9 mouse cellular contexts compared by ENCODE assay signal in genomic region chr1:63446047-63446704, GRCm38 (mm10). TPM values are rescaled to one million over a fixed set of nuclear protein-coding genes. Genes with fewer than 3 reads are reported as not detected.
DNase-seq lines count a peak whose midpoint lies in the region; ATAC-seq lines count a peak whose summit lies in the region.
"Had no signal": no experiment of that assay in that cellular context is flagged by ENCODE, and none has a peak within 500 bp of the region (broad histone marks: within the 10 kb centered on the region; RNA-seq: fewer than 3 reads in every experiment).

No protein-coding gene starts in this region.

- H3K27me3 ChIP-seq in megakaryocyte, embryonic 14.5 days (replicated peaks), result peaks cover 52% of the 10 kb centered on the region
- no peaks in the 10 kb centered on the region for H3K27me3 ChIP-seq in forebrain, embryonic 11.5 days (ENCODE audit: control insufficient read depth, insufficient read depth, low read length)
- H3K27me3 ChIP-seq in intestine, embryonic 16.5 days (replicated peaks; ENCODE audit: control insufficient read depth, insufficient read depth, low read length), result peaks cover 22% of the 10 kb centered on the region
- no peaks in the 10 kb centered on the region for H3K27me3 ChIP-seq in midbrain, embryonic 14.5 days (ENCODE audit: control insufficient read depth, insufficient read depth, low read length)

- no peak overlapping the region for H3K27ac ChIP-seq in forebrain, embryonic 11.5 days (ENCODE audit: low read depth, low read length)
- H3K27ac ChIP-seq in intestine, embryonic 16.5 days (ENCODE audit: low read length), result no peak overlapping the region
- H3K27ac ChIP-seq in midbrain, embryonic 14.5 days (replicated peaks; ENCODE audit: low read depth, low read length), result peak overlapping the region; percentile 76
- H3K27ac ChIP-seq: macrophage had no signal

- WGBS in forebrain, embryonic 11.5 days, result under 1% methylated on average over 62 of the region's 68 CpGs
- under 1% methylated on average over 57 of the region's 68 CpGs for WGBS in intestine, embryonic 16.5 days
- WGBS in midbrain, embryonic 14.5 days, result under 1% methylated on average over 67 of the region's 68 CpGs

- H3K4me1 ChIP-seq in megakaryocyte, embryonic 14.5 days, result peaks cover 23% of the 10 kb centered on the region
- no peaks in the 10 kb centered on the region for H3K4me1 ChIP-seq in forebrain, embryonic 11.5 days (replicated peaks; ENCODE audit: control insufficient read depth, insufficient read depth, low read length)
- H3K4me1 ChIP-seq in intestine, embryonic 16.5 days (ENCODE audit: control insufficient read depth, insufficient read depth, low read length), result peaks cover 4% of the 10 kb centered on the region; the same call in 1 of the 2 replicates
- 0 out of 2 replicates have a peak, but pooled peaks cover 4% of the 10 kb centered on the region for H3K4me1 ChIP-seq in midbrain, embryonic 14.5 days (ENCODE audit: control insufficient read depth, insufficient read depth, low read length)

- ATAC-seq in megakaryocyte, adult 5-6 weeks (ENCODE audit: poor library complexity, severe bottlenecking), result no peak
- peak; percentile 13 for ATAC-seq in forebrain, embryonic 11.5 days (replicated peaks; ENCODE audit: low FRiP score)
- peak; percentile 33 for ATAC-seq in intestine, embryonic 16.5 days
- ATAC-seq in midbrain, embryonic 14.5 days (ENCODE audit: low FRiP score, low TSS enrichment), result peak; percentile 77
- ATAC-seq in megakaryocyte-erythroid progenitor cell, adult 5-6 weeks (replicated peaks; ENCODE audit: low FRiP score, low TSS enrichment, poor library complexity, severe bottlenecking), result no peak

- H3K36me3 ChIP-seq in megakaryocyte, embryonic 14.5 days (replicated peaks; ENCODE audit: low read length), result no peaks in the 10 kb centered on the region
- H3K36me3 ChIP-seq in forebrain, embryonic 11.5 days (ENCODE audit: control insufficient read depth, insufficient read depth, low read length), result no peaks in the 10 kb centered on the region
- H3K36me3 ChIP-seq in intestine, embryonic 16.5 days (ENCODE audit: control insufficient read depth, insufficient read depth, low read length), result no peaks in the 10 kb centered on the region
- no peaks in the 10 kb centered on the region for H3K36me3 ChIP-seq in midbrain, embryonic 14.5 days (ENCODE audit: control insufficient read depth, insufficient read depth, low read length)

- peak; percentile 64 for DNase-seq in cerebellum, adult 11 months
- DNase-seq in forebrain, embryonic 11.5 days (ENCODE audit: low spot score), result peak; percentile 68
- peak; percentile 52 for DNase-seq in midbrain, embryonic 14.5 days

- no peaks in the 10 kb centered on the region for H3K9me3 ChIP-seq in megakaryocyte, embryonic 14.5 days
- H3K9me3 ChIP-seq in forebrain, embryonic 11.5 days (ENCODE audit: control insufficient read depth, low read length), result no peaks in the 10 kb centered on the region
- H3K9me3 ChIP-seq in intestine, embryonic 16.5 days (ENCODE audit: control insufficient read depth, low read length), result no peaks in the 10 kb centered on the region
- no peaks in the 10 kb centered on the region for H3K9me3 ChIP-seq in midbrain, embryonic 14.5 days (ENCODE audit: control insufficient read depth, low read length)

- H3K9ac ChIP-seq in forebrain, embryonic 11.5 days (ENCODE audit: low read length), result peak overlapping the region; percentile 82
- H3K9ac ChIP-seq in intestine, embryonic 16.5 days (ENCODE audit: low read depth, low read length), result peak overlapping the region; percentile 62
- H3K9ac ChIP-seq in midbrain, embryonic 14.5 days (replicated peaks; ENCODE audit: low read length), result peak overlapping the region; percentile 92

- H3K4me2 ChIP-seq in forebrain, embryonic 11.5 days (ENCODE audit: low read depth, low read length, severe bottlenecking), result peak overlapping the region; percentile 87
- H3K4me2 ChIP-seq in intestine, embryonic 16.5 days (ENCODE audit: low read depth, low read length), result peak overlapping the region; percentile 87
- H3K4me2 ChIP-seq in midbrain, embryonic 14.5 days (ENCODE audit: low read length), result peak overlapping the region; percentile 66

- H3K4me3 ChIP-seq in megakaryocyte, embryonic 14.5 days (replicated peaks), result peak overlapping the region; percentile 87
- H3K4me3 ChIP-seq in forebrain, embryonic 11.5 days (ENCODE audit: low read depth, low read length), result peak overlapping the region; percentile 78
- H3K4me3 ChIP-seq in intestine, embryonic 16.5 days (ENCODE audit: low read length), result peak overlapping the region; percentile 64
- H3K4me3 ChIP-seq in midbrain, embryonic 14.5 days (replicated peaks; ENCODE audit: low read depth, low read length), result peak overlapping the region; percentile 79

RNA-seq across cellular contexts. Expression of gene Adam23, which starts 0.5 kb away (rescaled TPM):
- 0.09 TPM in 1 of 2 replicates, not detected in the other for polyA plus RNA-seq in megakaryocyte, embryonic 14.5 days (2012; ENCODE audit: insufficient read depth, low replicate concordance)
- total RNA-seq in megakaryocyte, adult 5-6 weeks (2015), result not detected in 2 replicates
- not detected in 2 replicates for total RNA-seq in megakaryocyte, adult 5-6 weeks (2017)
- 8.9 and 11.1 TPM in 2 replicates for polyA plus RNA-seq in forebrain, embryonic 11.5 days (2014; fragmentation: Nextera tagmentation; extraction: Ambion mirVana)
- polyA plus RNA-seq in intestine, embryonic 16.5 days (2015; fragmentation: Nextera tagmentation; extraction: Ambion mirVana), result 0.78 and 0.91 TPM in 2 replicates
- 16.8 and 17.5 TPM in 2 replicates for polyA plus RNA-seq in midbrain, embryonic 14.5 days (2014; fragmentation: Nextera tagmentation; extraction: Ambion mirVana)
- not detected in 2 replicates for total RNA-seq in megakaryocyte-erythroid progenitor cell, adult 5-6 weeks (2014; fragmentation: Nextera tagmentation)
- total RNA-seq in megakaryocyte-erythroid progenitor cell, adult 5-6 weeks (2017), result not detected in 2 replicates
- total RNA-seq: common myeloid progenitor, adult 5-6 weeks had no signal
- polyA plus RNA-seq: macrophage had no signal

Comparison
In these comparisons a context has a peak if more than half of its experiments do, and no peak if none do; other contexts are left out.
1. ATAC-seq: peak in forebrain, embryonic 11.5 days (single experiment), intestine, embryonic 16.5 days (single experiment) and midbrain, embryonic 14.5 days (single experiment); none in megakaryocyte, adult 5-6 weeks (single experiment) and megakaryocyte-erythroid progenitor cell, adult 5-6 weeks (single experiment).
2. Peak in every context shown above with its lines, with median percentiles within 50 percentile points of each other: H3K4me3 ChIP-seq, DNase-seq, H3K4me2 ChIP-seq and H3K9ac ChIP-seq.